Mouse (Mus musculus) macrophage (primary cell): ENCODE data around the gene Mamstr. TPM values are rescaled to one million over a fixed set of nuclear protein-coding genes. Genes with fewer than 3 reads are reported as not detected.

ENCODE experiments used
- H3K27ac ChIP-seq: fragments of 350-480 bp; formaldehyde crosslinking; 2 replicates; pipeline ENCODE4 v1.9.0; 2021
- H3K36me3 ChIP-seq: fragments of 350-480 bp; formaldehyde crosslinking; 2 replicates; pipeline ENCODE4 v1.9.0; 2021; ENCODE audit errors: inconsistent target
- H3K4me3 ChIP-seq: fragments of 350-480 bp; formaldehyde crosslinking; 2 replicates; pipeline ENCODE4 v1.9.0; 2021; ENCODE audit errors: inconsistent target
- H3K79me2 ChIP-seq: fragments of 350-480 bp; formaldehyde crosslinking; 2 replicates; pipeline ENCODE4 v1.9.0; 2021; ENCODE audit errors: inconsistent target
- WGBS: methylation state at CpG from one replicate; pipeline ENCODE4 v1.1.7; 2026; ENCODE audit warnings: inconsistent platforms; ENCODE audit not compliant: missing documents; 5-methylcytosine and 5-hydroxymethylcytosine counted together
- polyA plus RNA-seq: library from polyadenylated mRNA; stranded (reverse); fragments of 250-400 nt; gene quantifications from 3 replicates; pipeline ENCODE4 v1.2.4, GENCODE M21; 2018; ENCODE audit warnings: inconsistent platforms
- total RNA-seq, 78 experiments: library from RNA; depleted of rRNA; stranded (reverse); fragments of 250-400 nt; gene quantifications; 1 replicate in 9 of 78; 2 replicates in 24 of 78; 3 replicates in 43 of 78; 4 replicates in 2 of 78; pipeline ENCODE4 v1.2.4; 2018; ENCODE audit warnings: inconsistent platforms in 56 of 78

Mamstr gene
- under 1 TPM in 5 of 26 experiments, not detected in 21; 0.21 to 0.86 (median 0.81) TPM for total RNA-seq (2018; cell fraction: chromatin; rRNA removed)
- under 1 TPM in 3 of 26 experiments, not detected in 23; 0.09 to 0.14 (median 0.11) TPM for total RNA-seq (2018; cell fraction: cytosol; rRNA removed)
- total RNA-seq (2018; cell fraction: nucleus; rRNA removed): under 1 TPM in 4 of 26 experiments, not detected in 22; 0.15 to 0.28 (median 0.21) TPM
- polyA plus RNA-seq: not detected in 3 replicates

DNA sequence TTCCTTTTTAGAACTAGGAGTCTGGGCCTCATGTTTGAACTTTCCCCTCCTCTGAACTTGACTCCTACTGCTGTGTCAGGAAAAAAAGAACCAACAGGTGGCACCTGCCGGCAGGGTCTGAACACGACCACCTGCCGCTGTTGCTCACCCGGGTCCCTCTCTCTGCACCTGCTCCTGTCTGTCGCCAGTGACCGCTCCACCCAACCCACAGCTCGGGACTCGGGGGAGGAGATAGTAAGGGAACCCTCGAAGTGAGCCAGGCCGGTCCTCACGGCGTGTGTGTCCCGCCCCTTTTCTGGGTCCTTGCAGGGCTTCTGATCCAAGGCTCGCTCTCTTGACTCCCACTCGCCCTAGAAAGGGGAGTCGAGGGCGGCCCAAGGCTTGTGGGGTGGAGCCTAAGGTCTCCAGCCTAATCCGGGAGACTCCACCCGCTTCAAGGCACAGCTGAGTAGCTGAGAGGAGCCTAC lies at the start of gene Mamstr:
Mamstr (plus strand) TSS at position 417 of the 467 bp plus-strand sequence.
- Histone ChIP-seq H3K27ac (no peak within 1 kb of the TSS), H3K4me3 (no peak within 1 kb of the TSS), H3K79me2 (no peaks in the 10 kb centered on the region), H3K36me3 (no peaks in the 10 kb centered on the region)
- WGBS: 95% methylated on average over 16 of the region's 19 CpGs

DNA sequence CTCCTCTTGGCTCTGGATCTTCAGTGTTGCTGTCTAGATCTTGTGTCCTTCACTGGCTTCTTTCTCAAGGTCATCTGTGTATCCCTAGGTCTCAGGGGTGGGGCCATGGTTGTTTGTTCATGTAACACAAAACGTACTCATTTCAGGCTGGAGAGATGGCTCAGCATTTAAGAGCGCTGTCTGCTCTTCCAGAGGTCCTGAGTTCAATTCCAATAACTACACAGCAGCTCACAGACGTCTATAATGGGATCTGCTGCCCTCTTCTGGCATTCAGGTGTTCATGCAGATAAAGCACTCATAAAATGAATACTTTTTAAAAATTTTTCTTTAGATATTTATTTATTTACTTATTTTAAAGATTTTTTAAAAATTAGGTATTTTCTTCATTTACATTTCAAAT lies 48.9 kb upstream of the Mamstr start:
- H3K79me2 ChIP-seq: no peaks in the 10 kb centered on the region
- H3K4me3 ChIP-seq: no peak overlapping the region
- 64% methylated on average over 3 of the region's 3 CpGs for WGBS
- no peak overlapping the region for H3K27ac ChIP-seq
- peaks cover 16% of the 10 kb centered on the region; the same call in 1 of the 2 replicates for H3K36me3 ChIP-seq

DNA sequence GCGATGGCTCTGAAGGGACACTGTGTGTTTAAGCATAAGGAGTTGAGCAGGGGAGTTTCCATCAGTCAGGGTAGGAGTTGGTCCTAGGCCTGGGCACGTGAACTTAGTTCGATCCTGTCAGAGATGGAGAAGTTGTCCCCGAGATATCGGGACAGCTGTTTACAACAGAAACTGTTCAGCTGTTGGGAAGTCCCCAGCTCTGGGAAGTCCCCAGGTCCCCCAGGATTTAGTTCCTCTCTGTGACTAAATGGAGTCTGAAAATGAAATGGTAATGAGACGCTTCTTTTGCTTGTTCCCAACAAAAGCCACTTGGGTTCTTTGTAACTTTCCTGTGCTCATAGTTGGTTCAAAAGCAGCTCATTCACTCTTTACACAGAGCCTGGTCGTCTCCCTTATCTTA lies 47.9 kb upstream of the Mamstr start:
- H3K4me3 ChIP-seq: no peak overlapping the region
- 29% methylated on average over 7 of the region's 7 CpGs for WGBS
- H3K79me2 ChIP-seq: no peaks in the 10 kb centered on the region
- peak overlapping the region; percentile 12; the same call in 1 of the 2 replicates for H3K27ac ChIP-seq
- H3K36me3 ChIP-seq: peaks cover 13% of the 10 kb centered on the region; the same call in 1 of the 2 replicates

DNA sequence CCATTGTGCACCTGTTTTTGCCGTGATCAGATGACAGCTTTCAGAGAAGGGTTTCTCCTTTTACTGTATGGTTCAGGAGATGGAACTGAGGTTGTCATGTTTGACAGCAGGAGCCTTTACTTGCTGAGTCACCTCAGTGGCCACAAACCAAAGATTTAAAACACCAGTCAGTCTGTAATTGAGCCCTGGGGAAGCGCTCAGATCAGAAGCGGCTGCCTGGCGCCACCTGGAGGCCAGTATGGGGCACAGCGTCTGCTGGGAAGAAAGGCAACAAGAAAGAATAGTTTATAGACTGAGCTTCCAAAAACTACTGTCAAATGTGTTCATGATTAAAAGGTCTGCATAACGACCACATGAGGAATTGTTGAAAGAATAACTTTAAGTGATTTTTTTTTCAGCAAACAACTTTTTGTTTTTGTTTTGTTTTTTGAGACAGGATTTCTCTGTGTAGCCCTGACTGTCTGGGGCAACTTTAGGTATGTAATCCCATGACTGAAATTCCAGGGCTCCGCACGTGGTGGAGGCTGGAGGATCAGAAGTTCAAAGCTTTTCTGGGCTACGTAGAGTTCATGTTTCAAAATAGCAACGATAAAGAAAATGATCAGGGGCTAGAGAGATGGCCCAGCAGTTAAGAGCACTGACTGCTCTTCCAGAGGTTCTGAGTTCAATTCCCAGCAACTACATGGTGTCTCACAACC lies 46.5 kb upstream of the Mamstr start:
- H3K27ac ChIP-seq: no peak overlapping the region
- no peaks in the 10 kb centered on the region for H3K79me2 ChIP-seq
- 31% methylated on average over 10 of the region's 10 CpGs for WGBS
- no peak overlapping the region for H3K4me3 ChIP-seq
- peaks cover under 1% of the 10 kb centered on the region; the same call in 1 of the 2 replicates for H3K36me3 ChIP-seq

DNA sequence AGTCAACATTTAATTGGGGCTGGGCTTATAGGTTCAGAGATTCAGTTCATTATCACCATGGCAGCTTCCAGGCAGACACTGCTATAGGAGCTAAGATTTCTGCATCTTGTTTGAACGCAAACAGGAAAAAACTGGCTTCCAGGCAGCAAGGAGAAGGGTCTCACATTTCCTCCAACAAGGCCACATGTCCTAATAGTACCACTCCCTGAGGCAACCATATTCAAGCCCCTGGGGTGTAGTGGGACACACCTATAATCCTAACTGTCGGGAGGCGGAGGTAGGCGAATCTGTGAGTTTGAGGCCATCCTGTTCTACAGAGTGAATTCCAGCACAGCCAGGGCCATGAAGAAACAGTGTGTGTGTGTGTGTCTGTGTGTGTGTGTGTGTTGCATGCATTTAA lies 44.6 kb upstream of the Mamstr start:
- H3K36me3 ChIP-seq: no peaks in the 10 kb centered on the region
- no peak overlapping the region for H3K27ac ChIP-seq
- 94% methylated on average over 4 of the region's 4 CpGs for WGBS
- H3K79me2 ChIP-seq: no peaks in the 10 kb centered on the region
- no peak overlapping the region for H3K4me3 ChIP-seq

DNA sequence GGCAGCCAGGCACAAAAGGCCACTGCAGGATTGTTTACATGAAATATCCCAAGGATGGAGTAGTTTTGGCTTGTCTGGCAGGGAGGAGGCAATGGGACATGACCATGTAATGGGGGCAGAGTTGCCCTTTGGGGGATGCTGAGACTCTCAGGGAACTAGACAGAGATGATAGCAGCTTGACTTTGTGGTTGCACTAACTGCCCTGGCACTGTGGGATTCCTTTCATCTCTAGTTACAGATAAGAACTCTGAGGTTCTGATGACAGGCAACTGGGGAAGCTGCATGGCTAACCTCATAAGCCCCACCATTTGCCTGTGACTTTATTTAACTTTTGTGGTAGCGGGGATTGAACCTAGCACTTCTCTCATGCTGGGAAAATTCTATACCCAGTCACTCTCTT lies 43.7 kb upstream of the Mamstr start:
- H3K79me2 ChIP-seq: no peaks in the 10 kb centered on the region
- 100% methylated on average over 1 of the region's 1 CpGs for WGBS
- H3K36me3 ChIP-seq: no peaks in the 10 kb centered on the region
- H3K27ac ChIP-seq: no peak overlapping the region
- no peak overlapping the region for H3K4me3 ChIP-seq

DNA sequence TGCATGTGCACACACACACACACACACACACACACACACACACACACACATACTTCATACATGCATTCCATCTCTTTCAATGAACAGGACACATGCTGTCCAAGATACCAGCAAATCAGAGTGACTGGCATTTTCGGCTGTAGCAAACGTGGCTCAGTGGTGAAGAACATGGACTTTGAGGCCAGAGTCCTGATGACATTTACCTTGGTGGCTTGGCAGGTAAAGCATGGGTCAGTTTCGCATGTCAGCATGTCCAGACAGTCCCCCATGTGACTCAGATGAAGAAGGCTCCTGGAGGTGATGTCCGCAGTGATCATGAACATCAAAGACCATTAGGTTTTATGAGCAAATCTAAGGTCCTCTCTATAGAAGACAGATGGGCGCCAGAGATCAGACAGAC lies 42.8 kb upstream of the Mamstr start:
- H3K36me3 ChIP-seq: no peaks in the 10 kb centered on the region
- 95% methylated on average over 5 of the region's 5 CpGs for WGBS
- H3K79me2 ChIP-seq: no peaks in the 10 kb centered on the region
- no peak overlapping the region for H3K4me3 ChIP-seq
- H3K27ac ChIP-seq: no peak overlapping the region

DNA sequence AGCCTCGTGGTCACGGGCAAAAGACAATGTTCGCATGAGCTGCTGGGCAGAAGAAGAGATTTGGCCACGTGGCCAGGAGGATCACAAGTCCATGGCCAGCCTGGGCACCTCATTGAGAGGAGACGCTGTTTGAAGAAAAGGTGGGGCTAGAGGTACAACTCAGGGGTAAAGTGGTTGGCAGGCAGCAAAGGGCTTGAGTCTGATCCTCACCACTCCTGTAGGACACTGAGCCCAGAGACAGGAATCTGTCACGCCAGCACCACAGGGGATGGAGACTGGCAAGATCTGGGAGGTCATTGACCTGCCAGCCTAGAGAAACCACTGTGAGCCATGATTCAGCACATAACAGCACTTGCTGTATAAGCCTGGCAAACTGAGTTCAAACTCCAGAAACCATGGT lies 42.2 kb upstream of the Mamstr start:
- H3K27ac ChIP-seq: no peak overlapping the region
- WGBS: 89% methylated on average over 6 of the region's 6 CpGs
- H3K4me3 ChIP-seq: no peak overlapping the region
- no peaks in the 10 kb centered on the region for H3K36me3 ChIP-seq
- no peaks in the 10 kb centered on the region for H3K79me2 ChIP-seq

DNA sequence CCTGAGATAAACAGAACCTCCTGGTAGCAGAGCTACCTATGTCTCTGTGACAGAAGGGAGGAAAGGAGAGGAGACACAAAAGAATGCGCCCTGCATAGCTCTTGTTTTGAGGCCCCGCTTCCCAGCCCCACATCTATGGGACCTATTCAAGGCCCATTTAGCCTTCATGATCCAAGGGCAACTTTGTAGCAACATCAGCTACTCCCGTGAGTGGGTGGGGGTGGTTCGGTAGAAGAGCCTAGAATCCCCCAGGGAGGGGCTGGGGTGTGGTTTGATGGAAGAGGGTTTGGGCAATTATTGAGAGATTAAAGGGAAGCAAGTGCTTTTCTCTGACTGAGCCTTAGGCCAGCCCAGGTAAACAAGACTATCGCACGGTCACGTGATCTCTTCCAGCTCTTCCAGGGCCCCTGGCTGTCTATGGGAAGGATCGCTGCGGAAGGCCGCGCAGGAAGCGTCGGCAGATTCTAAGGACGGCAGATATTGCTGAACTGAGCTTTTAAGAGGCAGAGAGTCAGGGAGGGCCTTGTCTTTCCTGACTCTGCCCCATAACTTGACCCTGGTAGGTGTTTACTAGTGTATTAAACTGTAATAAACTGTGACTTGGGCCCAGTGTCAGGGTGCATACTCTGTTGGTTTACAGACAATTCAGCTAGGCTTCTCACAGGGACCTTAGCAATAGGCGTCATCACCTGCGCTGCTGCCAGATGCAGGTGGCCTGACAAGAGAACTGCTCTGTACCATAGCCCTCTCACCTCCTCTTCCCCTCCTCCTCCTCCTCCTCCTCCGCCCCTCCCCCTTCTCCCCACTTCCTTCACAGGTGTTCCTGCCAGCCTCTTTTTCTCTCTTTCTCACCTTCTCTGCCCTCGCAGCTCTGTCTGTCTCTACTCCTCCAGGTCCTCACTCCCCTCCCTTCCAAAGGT lies 40.6 kb upstream of the Mamstr start:
- Histone ChIP-seq H3K79me2 (no peaks in the 10 kb centered on the region), H3K36me3 (no peaks in the 10 kb centered on the region), H3K4me3 (no peak overlapping the region), H3K27ac (no peak overlapping the region)
- 93% methylated on average over 18 of the region's 18 CpGs for WGBS

DNA sequence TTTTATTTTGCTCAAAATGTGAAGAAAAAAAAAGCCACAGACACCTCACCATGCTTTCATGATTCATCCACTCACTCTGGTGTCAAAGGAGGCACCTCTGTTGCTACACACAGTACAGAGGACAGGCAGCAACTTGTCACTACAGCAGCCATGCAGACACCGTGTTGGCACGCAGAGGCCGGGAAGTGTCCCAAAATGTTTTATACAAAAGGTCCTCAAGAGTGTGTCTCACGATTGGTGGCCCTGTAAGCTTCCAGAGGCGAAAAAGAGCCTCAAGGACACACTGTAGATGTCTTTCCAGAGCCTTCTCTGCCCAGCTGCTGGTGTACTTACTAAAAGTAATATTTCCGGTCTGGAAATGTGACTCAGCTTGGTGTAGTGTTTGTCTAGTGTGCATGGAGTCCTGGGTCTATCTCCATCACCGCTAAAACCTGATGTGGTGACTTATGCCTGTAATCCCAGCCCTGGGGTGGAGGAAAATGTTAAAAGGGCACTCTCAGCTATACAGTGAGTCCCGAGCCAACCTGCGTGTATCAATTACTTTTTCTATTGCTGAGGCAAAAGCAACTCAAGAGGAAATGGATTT lies 34.0 kb upstream of the Mamstr start:
- WGBS: 89% methylated on average over 9 of the region's 9 CpGs
- H3K79me2 ChIP-seq: no peaks in the 10 kb centered on the region
- no peaks in the 10 kb centered on the region for H3K36me3 ChIP-seq

DNA sequence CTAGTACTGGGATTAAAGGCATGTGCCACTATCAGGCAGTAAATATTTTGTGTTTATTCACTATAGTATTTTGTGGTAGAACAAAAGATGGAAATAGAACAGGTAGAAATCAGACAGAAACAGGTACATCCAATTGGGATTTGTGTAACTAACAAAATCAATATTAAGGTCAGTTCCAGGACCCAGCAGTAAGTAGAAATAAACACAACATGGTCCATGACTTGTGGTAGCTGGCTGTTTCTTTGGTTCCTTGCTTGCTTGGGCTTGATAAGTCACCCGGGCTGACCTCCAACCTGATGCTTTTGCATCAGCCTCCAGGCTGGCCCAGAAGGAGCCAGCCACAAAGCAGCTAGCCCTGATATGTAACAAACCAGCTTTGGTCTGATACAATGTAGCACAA lies 30.3 kb upstream of the Mamstr start:
- 100% methylated on average over 1 of the region's 1 CpGs for WGBS
- Histone ChIP-seq H3K4me3 (no peak overlapping the region), H3K79me2 (no peaks in the 10 kb centered on the region), H3K36me3 (no peaks in the 10 kb centered on the region), H3K27ac (no peak overlapping the region)

More for the DNA sequence above, 34.0 kb upstream of the Mamstr start:
- Histone ChIP-seq H3K27ac (no peak overlapping the region), H3K4me3 (no peak overlapping the region)

DNA sequence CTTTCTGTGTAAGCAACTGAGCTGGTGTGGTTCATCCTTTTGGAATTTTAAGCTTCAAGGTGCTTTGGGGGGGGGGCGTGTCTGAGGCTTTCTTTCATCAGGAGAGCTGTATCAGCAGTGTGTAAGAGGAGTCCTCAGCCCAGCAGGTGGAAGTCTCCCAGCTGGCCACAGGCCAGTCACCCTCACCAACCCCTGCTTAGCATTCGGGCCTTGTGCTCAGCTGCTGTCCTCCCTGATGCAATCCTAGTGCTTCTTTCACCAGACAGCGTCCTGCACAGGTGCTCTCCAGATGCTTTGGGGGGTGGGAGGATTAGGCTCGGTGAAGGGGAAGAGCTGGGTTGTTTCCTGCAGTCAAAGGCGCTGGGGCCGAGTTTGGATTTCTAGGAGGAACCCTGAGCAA lies 23.5 kb upstream of the Mamstr start:
- Histone ChIP-seq H3K79me2 (no peaks in the 10 kb centered on the region), H3K4me3 (no peak overlapping the region), H3K27ac (no peak overlapping the region), H3K36me3 (no peaks in the 10 kb centered on the region)
- WGBS: 62% methylated on average over 6 of the region's 6 CpGs

DNA sequence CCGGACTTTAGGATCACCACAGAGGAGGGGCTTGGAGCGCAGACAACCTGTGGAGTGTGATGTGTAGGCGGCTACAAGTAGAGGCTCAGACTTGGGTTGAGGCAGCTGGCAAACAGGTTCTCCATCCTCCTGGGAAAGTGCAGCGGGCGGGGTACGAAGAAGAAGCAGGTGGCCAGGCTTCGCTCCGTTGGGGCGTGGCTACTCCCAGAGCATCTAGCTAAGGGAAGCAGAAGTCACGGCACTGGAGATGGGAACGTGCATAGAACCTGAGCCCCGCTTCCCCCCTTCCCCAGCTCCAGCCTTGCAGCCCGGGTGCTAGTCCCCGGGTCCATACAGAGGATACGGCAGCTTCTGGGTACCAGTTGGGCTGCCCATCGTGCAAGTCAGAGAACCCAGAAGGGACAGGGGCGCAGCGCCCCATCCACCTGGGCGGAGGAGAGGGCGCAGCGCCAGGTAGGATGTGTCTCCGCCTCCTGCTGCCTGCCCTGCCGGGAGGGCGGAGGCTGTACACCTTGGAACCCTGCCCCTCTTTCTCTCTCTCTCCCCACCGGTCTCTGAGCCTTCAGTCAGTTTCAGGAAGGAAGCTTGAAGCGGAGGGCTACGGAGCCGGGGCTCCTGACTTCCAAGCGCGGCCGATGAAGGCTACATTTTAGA lies 22.6 kb upstream of the Mamstr start, which contains the start of gene Fut1:
Fut1 (plus strand) TSS at position 248 of the 654 bp plus-strand sequence.
- H3K79me2 ChIP-seq: no peaks in the 10 kb centered on the region
- H3K27ac ChIP-seq: no peak within 1 kb of the TSS
- no peaks in the 10 kb centered on the region for H3K36me3 ChIP-seq
- no peak within 1 kb of the TSS for H3K4me3 ChIP-seq
- WGBS: 30% methylated on average over 30 of the region's 31 CpGs

DNA sequence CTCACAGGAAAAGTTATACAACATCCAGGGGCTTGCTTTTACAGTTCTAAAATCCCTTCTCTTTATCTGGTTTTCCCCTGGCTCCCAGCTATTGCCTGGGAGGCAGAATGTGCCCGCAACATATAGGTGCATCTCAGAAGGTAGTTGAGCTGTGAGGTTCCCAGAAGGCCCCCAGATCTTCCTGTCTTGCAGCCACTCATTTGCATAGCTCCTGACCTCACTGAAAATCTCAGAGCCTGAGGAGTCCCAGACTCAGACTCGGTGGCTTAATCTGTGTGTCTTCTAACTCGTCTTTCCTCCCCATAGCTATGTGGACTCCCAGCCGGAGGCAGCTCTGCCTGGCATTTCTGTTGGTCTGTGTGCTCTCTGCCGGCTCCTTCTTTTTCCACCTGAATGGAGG lies 21.5 kb upstream of the Mamstr start:
- no peaks in the 10 kb centered on the region for H3K79me2 ChIP-seq
- no peaks in the 10 kb centered on the region for H3K36me3 ChIP-seq
- no peak overlapping the region for H3K4me3 ChIP-seq
- WGBS: 86% methylated on average over 5 of the region's 5 CpGs
- no peak overlapping the region for H3K27ac ChIP-seq
